Mouse (Mus musculus) C2C12 (cell line): Measurements from ENCODE around the gene Slc35e1.

Experiments
- CTCF ChIP-seq: IDR thresholded peaks from one replicate; pipeline ENCODE4 v1.5.1; 2011; ENCODE audit not compliant: control insufficient read depth, insufficient read depth, insufficient read length
- MAX ChIP-seq: IDR thresholded peaks from one replicate; pipeline ENCODE4 v1.6.1; 2011; ENCODE audit warnings: mild to moderate bottlenecking, control low read depth
- MYOD1 ChIP-seq: IDR thresholded peaks from one replicate; pipeline ENCODE4 v1.6.1; 2011; ENCODE audit warnings: low read depth; ENCODE audit not compliant: control insufficient read depth, insufficient read length
- USF1 ChIP-seq: IDR thresholded peaks from one replicate; pipeline ENCODE4 v1.6.1; 2011; ENCODE audit warnings: low read depth, mild to moderate bottlenecking, control low read depth, moderate library complexity

- TF ChIP-seq USF1 = no peak
- no peak for TF ChIP-seq CTCF
- TF ChIP-seq MYOD1 = no peak
- TF ChIP-seq MAX = no peak
These were observed 42.5 kb upstream of the Slc35e1 start for GRCm38 (mm10) chr8:72534888-72535287.
